Mouse (Mus musculus): ENCODE results near the gene Wipf1.

DNA sequence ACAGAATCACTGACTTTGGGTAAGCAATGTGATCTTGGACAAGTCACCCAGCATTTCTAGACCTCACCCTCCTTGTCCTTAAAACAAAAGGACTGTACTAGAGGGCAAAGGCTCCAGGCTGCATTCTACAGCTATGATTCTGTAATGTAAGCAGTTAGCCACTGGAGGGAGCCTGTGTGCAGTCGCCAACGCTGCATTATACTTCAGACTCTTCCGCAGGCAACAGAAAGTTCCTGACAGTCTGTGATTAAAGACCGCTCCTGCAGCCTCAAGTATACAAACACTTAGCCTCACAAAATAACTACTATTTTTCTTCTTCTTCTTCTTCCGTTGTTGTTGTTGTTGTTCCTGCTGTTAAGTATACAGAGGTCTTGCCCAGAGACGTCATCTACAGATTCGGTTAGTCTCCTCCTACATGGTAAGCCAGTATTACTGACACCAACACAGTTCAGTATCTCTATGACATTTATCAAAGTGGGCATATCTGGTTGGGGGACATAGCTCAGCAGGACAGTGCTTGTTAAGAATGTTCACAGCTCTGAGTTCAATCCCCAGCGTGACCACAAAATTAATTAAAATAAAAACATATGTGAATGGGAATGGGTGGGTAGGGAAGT, 37.6 kb upstream of the Wipf1 start:
- no peak for TF ChIP-seq POLR2A (IDR thresholded peaks at IDR 0.05; ENCODE audit: control insufficient read depth, extremely low read depth, insufficient read depth, low read length, poor library complexity)
- TF ChIP-seq CTCF (IDR thresholded peaks at IDR 0.05; ENCODE audit: borderline replicate concordance, control insufficient read depth, extremely low read depth, insufficient read depth, low read length, poor library complexity): no peak
